Mouse (Mus musculus): ENCODE results near the gene Nudt16l1.

Nudt16l1 gene

GRCm38 (mm10) chr16:4938461-4938860, at the start of gene Nudt16l1:
Gene Nudt16l1 (plus strand): TSS chr16:4938761.
- DNase-seq (ENCODE audit: low spot score), result no peak

- DNase-seq (ENCODE audit: low spot score), result no peak
These were observed 48.3 kb upstream of the Nudt16l1 start for GRCm38 (mm10) chr16:4890201-4890709.

GRCm38 (mm10) chr16:4892171-4892570, 46.4 kb upstream of the Nudt16l1 start:
- no peak for DNase-seq (ENCODE audit: low spot score)

- no peak for DNase-seq (ENCODE audit: low spot score)
These were observed 44.2 kb upstream of the Nudt16l1 start for GRCm38 (mm10) chr16:4894201-4894908.

- DNase-seq (ENCODE audit: low spot score), result no peak
These were observed 42.1 kb upstream of the Nudt16l1 start for GRCm38 (mm10) chr16:4896249-4897027.

- DNase-seq (ENCODE audit: low spot score), result no peak
These were observed 41.3 kb upstream of the Nudt16l1 start for GRCm38 (mm10) chr16:4897146-4897730.

GRCm38 (mm10) chr16:4898881-4899280, 39.7 kb upstream of the Nudt16l1 start:
- no peak for DNase-seq (ENCODE audit: low spot score)

- no peak for DNase-seq (ENCODE audit: low spot score)
These were observed 38.9 kb upstream of the Nudt16l1 start for GRCm38 (mm10) chr16:4899711-4900110.

- DNase-seq (ENCODE audit: low spot score), result no peak
These were observed 37.4 kb upstream of the Nudt16l1 start for GRCm38 (mm10) chr16:4901167-4901566.

- no peak for DNase-seq (ENCODE audit: low spot score)
These were observed 36.2 kb upstream of the Nudt16l1 start for GRCm38 (mm10) chr16:4902390-4902789.

- no peak for DNase-seq (ENCODE audit: low spot score)
These were observed 35.0 kb upstream of the Nudt16l1 start for GRCm38 (mm10) chr16:4903491-4904102.

GRCm38 (mm10) chr16:4904878-4905277, 33.7 kb upstream of the Nudt16l1 start:
- DNase-seq (ENCODE audit: low spot score), result no peak

GRCm38 (mm10) chr16:4905591-4905990, 33.0 kb upstream of the Nudt16l1 start:
- DNase-seq (ENCODE audit: low spot score), result no peak

- DNase-seq (ENCODE audit: low spot score), result no peak
These were observed 32.0 kb upstream of the Nudt16l1 start for GRCm38 (mm10) chr16:4906559-4906958.

GRCm38 (mm10) chr16:4907386-4907785, 31.2 kb upstream of the Nudt16l1 start:
- peak; percentile 35 for DNase-seq (ENCODE audit: low spot score)

GRCm38 (mm10) chr16:4907972-4908371, 30.6 kb upstream of the Nudt16l1 start:
- no peak for DNase-seq (ENCODE audit: low spot score)

- no peak for DNase-seq (ENCODE audit: low spot score)
These were observed 28.8 kb upstream of the Nudt16l1 start for GRCm38 (mm10) chr16:4909745-4910144.

- DNase-seq (ENCODE audit: low spot score), result no peak
These were observed 27.8 kb upstream of the Nudt16l1 start for GRCm38 (mm10) chr16:4910758-4911157.

- DNase-seq (ENCODE audit: low spot score), result no peak
These were observed 26.4 kb upstream of the Nudt16l1 start for GRCm38 (mm10) chr16:4912074-4912648.

GRCm38 (mm10) chr16:4912907-4913782, 25.4 kb upstream of the Nudt16l1 start:
- DNase-seq (ENCODE audit: low spot score), result no peak

Data from testis, postnatal 14 days (tissue).